Mouse (Mus musculus) stomach, postnatal 0 days (tissue): ENCODE measurements around the gene Atg9b.

Experiments
- CTCF ChIP-seq: IDR thresholded peaks from 2 replicates; pipeline ENCODE4 v1.5.1; 2016; ENCODE audit warnings: antibody characterized with exemption, low read depth, mild to moderate bottlenecking, moderate library complexity
- EP300 ChIP-seq: optimal IDR thresholded peaks from 2 replicates; pipeline ENCODE3; 2016; ENCODE audit warnings: antibody characterized with exemption

DNA sequence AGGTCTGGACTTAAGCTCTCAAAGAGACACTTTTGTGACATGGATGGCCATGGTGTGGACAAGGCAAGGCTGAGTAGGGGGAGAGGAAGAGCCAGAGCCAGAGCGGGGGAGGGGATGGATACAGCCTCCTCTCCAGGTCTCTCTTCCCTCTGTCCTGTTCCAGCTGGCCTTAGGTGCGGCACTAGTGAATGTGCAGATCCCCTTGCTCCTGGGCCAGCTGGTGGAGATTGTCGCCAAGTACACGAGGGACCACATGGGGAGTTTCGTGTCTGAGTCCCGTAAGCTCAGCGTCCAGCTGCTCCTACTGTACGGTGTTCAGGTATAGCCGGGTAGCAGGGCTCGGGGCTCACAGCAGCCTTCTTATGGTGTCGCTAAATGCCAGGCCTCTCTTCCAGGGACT lies 8.4 kb upstream of the Atg9b start:
- TF ChIP-seq CTCF: no peak
- TF ChIP-seq EP300: no peak
